Mouse (Mus musculus) neural tube, embryonic 15.5 days (tissue): ENCODE data around the gene Abhd5. TPM values are rescaled to one million over a fixed set of nuclear protein-coding genes. Genes with fewer than 3 reads are reported as not detected.
"Not testable (repeated sequence)": the region's sequence is repeated elsewhere in the genome, so short reads cannot be mapped to it uniquely, and the experiment has no call there.

Experiments used
- ATAC-seq: fragments of 200-750 bp; cut with Nextera tagmentation; 2 replicates; pipeline ENCODE4 v1.8.0; 2017; ENCODE audit warnings: mild to moderate bottlenecking, moderate TSS enrichment, moderate library complexity; ENCODE audit not compliant: low FRiP score
- H3K27ac ChIP-seq: fragments of 300-500 bp; sonication (generic); replicated peaks from 2 replicates; pipeline ENCODE4 v1.5.1; 2015; ENCODE audit warnings: mild to moderate bottlenecking, inconsistent platforms
- H3K27me3 ChIP-seq: fragments of 300-500 bp; sonication (generic); replicated peaks from 2 replicates; pipeline ENCODE4 v1.6.1; 2015; ENCODE audit warnings: inconsistent platforms
- H3K36me3 ChIP-seq: fragments of 300-500 bp; sonication (generic); 2 replicates; pipeline ENCODE4 v1.6.1; 2015; ENCODE audit warnings: inconsistent platforms
- H3K4me1 ChIP-seq: fragments of 300-500 bp; sonication (generic); 2 replicates; pipeline ENCODE4 v1.6.1; 2015; ENCODE audit warnings: inconsistent platforms
- H3K4me2 ChIP-seq: fragments of 300-500 bp; sonication (generic); 2 replicates; pipeline ENCODE4 v1.6.1; 2015; ENCODE audit warnings: inconsistent platforms, mild to moderate bottlenecking, moderate library complexity
- H3K4me3 ChIP-seq: fragments of 300-500 bp; sonication (generic); replicated peaks from 2 replicates; pipeline ENCODE4 v1.5.1; 2015; ENCODE audit warnings: mild to moderate bottlenecking, inconsistent platforms
- H3K9ac ChIP-seq: fragments of 300-500 bp; sonication (generic); replicated peaks from 2 replicates; pipeline ENCODE4 v1.6.1; 2015; ENCODE audit warnings: mild to moderate bottlenecking, inconsistent platforms
- H3K9me3 ChIP-seq: fragments of 300-500 bp; sonication (generic); replicated peaks from 2 replicates; pipeline ENCODE4 v1.6.1; 2016; ENCODE audit warnings: inconsistent platforms
- WGBS: fragments of 180-500 bp; shearing (Covaris S2); methylation state at CpG from one replicate; pipeline ENCODE4 v1.1.7; 2015; ENCODE audit warnings: mixed read lengths; 5-methylcytosine and 5-hydroxymethylcytosine counted together
- polyA plus RNA-seq: library from polyadenylated mRNA; unstranded; fragments of >200 nt; fragmentation: Nextera tagmentation; extraction: Ambion mirVana; gene quantifications from 2 replicates; pipeline ENCODE4 v1.2.1, GENCODE M21; 2015

Gene Abhd5
- 25.9 and 27.6 TPM in 2 replicates for polyA plus RNA-seq

- Histone ChIP-seq H3K4me2 (peak within 1 kb of the TSS; percentile 63), H3K36me3 (no peaks in the 10 kb centered on the region), H3K9me3 (no peaks in the 10 kb centered on the region), H3K9ac (peak within 1 kb of the TSS; percentile 72), H3K27me3 (no peaks in the 10 kb centered on the region), H3K4me3 (peak within 1 kb of the TSS; percentile 52), H3K27ac (peak within 1 kb of the TSS; percentile 81), H3K4me1 (peaks cover 15% of the 10 kb centered on the region)
- peak; percentile 97 for ATAC-seq
- 0% methylated on average over 79 of the region's 84 CpGs for WGBS
Observed at GRCm38 (mm10) chr9:122351303-122352024, at the start of gene Abhd5. Gene Abhd5 (plus strand): TSS chr9:122351608.

DNA sequence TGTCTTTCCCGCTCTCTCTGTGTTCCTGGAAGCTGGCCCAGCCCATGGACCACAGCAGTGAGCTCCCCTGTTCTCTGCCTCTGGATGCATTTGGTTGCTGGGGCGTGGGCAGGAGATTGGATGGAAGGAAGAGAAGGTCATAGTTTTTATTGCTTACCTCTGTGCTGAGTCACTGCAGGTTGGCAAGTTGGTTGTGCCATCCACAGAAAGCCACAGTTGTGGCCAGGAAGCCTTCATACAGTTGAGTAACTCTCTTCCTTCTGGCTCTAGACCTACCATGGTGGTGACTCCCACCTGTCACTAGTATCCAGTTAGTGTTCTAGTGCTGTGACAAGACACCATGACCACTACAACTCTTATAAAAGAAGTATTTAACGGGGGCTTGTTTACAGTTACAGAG, 46.1 kb upstream of the Abhd5 start:
- no peaks in the 10 kb centered on the region for H3K9me3 ChIP-seq
- WGBS, result 78% methylated on average over 3 of the region's 3 CpGs
- no peak for ATAC-seq
- H3K36me3 ChIP-seq, result no peaks in the 10 kb centered on the region
- H3K27ac ChIP-seq, result no peak overlapping the region
- H3K4me2 ChIP-seq, result no peak overlapping the region
- no peaks in the 10 kb centered on the region; the same call in 1 of the 2 replicates for H3K27me3 ChIP-seq
- H3K4me3 ChIP-seq, result no peak overlapping the region
- no peak overlapping the region for H3K9ac ChIP-seq
- 0 out of 2 replicates have a peak, but pooled peaks cover under 1% of the 10 kb centered on the region for H3K4me1 ChIP-seq

DNA sequence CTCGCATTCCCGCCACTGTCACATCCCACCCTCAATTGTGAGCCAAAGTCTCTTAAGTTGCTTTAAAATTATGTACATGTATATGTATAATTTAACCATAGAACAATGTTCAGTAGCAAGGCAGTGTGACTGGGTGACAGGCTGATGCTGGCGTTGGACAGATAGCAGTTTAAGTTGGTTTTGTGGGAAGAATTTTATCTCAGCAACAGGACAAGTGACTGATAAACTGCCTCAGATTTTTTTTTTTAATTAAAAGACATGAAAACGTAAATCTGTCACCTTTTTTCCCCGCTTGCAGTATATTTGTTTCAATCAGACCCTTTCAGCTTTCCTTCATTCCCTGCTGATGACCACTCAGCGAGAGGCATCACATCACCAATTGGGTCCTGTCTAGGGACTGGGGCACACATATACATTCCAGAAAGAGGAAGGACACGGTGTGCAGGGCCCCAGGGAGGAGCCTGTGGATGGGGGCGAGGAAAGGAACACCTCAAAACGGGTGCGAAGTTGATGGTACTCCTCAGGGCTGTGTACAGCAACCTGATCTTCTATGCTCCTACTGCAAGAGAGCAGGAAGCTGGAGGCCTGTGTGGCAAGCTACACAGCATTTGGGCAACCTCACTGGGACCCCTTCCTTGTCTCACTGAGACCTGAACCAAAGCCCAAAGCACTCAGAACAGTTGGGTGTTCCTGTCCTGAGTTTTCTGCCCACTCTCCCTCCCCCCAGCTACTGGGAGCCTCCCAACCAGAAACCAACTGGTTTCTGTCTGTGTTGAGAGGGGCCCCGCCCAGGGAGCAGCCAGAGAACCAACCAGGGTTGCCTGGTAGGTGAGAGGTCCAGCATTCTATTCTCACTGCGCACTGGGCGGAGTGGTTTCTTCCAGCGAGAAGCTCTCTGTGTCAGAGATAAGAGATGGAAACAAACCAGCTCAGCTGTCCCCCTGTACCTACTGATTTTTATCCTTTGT, 42.1 kb upstream of the Abhd5 start:
- Histone ChIP-seq H3K9ac (no peak overlapping the region), H3K9me3 (no peaks in the 10 kb centered on the region), H3K4me1 (peaks cover 12% of the 10 kb centered on the region; the same call in 1 of the 2 replicates), H3K27ac (no peak overlapping the region), H3K4me3 (no peak overlapping the region), H3K36me3 (no peaks in the 10 kb centered on the region), H3K4me2 (no peak overlapping the region), H3K27me3 (no peaks in the 10 kb centered on the region; the same call in 1 of the 2 replicates)
- WGBS, result 79% methylated on average over 14 of the region's 14 CpGs
- ATAC-seq, result no peak

GRCm38 (mm10) chr9:122310613-122311049, 40.8 kb upstream of the Abhd5 start:
- Histone ChIP-seq H3K9me3 (no peaks in the 10 kb centered on the region), H3K36me3 (no peaks in the 10 kb centered on the region), H3K4me3 (peak overlapping the region; percentile 44), H3K27ac (peak overlapping the region; percentile 80), H3K4me1 (peaks cover 12% of the 10 kb centered on the region; the same call in 1 of the 2 replicates), H3K9ac (peak overlapping the region; percentile 52), H3K27me3 (no peaks in the 10 kb centered on the region; the same call in 1 of the 2 replicates), H3K4me2 (peak overlapping the region; percentile 63)
- peak; percentile 93 for ATAC-seq
- 7% methylated on average over 18 of the region's 19 CpGs for WGBS

- 70% methylated on average over 7 of the region's 7 CpGs for WGBS
- H3K27ac ChIP-seq, result peak overlapping the region; percentile 80
- H3K36me3 ChIP-seq, result no peaks in the 10 kb centered on the region
- H3K27me3 ChIP-seq, result no peaks in the 10 kb centered on the region; the same call in 1 of the 2 replicates
- no peaks in the 10 kb centered on the region for H3K9me3 ChIP-seq
- peak overlapping the region; percentile 52 for H3K9ac ChIP-seq
- H3K4me3 ChIP-seq, result peak overlapping the region; percentile 44
- H3K4me1 ChIP-seq, result peaks cover 12% of the 10 kb centered on the region; the same call in 1 of the 2 replicates
- peak overlapping the region; percentile 63 for H3K4me2 ChIP-seq
- peak; percentile 48 for ATAC-seq
Observed at GRCm38 (mm10) chr9:122311051-122311760, 40.2 kb upstream of the Abhd5 start.

- no peak for ATAC-seq
- no peak overlapping the region for H3K9ac ChIP-seq
- no peaks in the 10 kb centered on the region for H3K9me3 ChIP-seq
- H3K27ac ChIP-seq, result no peak overlapping the region
- H3K36me3 ChIP-seq, result no peaks in the 10 kb centered on the region
- no peak overlapping the region for H3K4me3 ChIP-seq
- WGBS, result 88% methylated on average over 7 of the region's 7 CpGs
- peaks cover 12% of the 10 kb centered on the region; the same call in 1 of the 2 replicates for H3K4me1 ChIP-seq
- no peak overlapping the region for H3K4me2 ChIP-seq
- no peaks in the 10 kb centered on the region; the same call in 1 of the 2 replicates for H3K27me3 ChIP-seq
Observed at GRCm38 (mm10) chr9:122312296-122312990, 39.0 kb upstream of the Abhd5 start.

DNA sequence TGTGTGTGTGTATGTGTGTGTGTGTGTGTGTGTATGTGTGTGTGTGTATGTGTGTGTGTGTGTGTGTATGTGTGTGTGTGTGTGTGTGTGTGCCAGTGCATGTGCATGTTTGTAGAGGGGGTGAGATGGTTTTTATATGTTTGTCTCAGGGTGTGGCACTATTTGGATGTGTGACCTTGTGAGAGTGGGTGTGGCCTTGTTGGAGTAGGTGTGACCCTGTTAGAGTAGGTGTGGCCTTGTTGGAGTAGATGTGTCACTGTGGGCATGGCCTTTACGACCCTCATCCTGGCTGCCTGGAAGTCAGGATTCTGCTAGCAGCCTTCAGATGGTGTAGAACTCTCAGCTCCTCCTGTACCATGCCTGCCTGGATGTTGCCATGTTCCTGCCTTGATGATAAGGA, 38.3 kb upstream of the Abhd5 start:
- 63% methylated on average over 1 of the region's 1 CpGs for WGBS
- H3K4me1 ChIP-seq, result peaks cover 12% of the 10 kb centered on the region; the same call in 1 of the 2 replicates
- H3K36me3 ChIP-seq, H3K9me3 ChIP-seq, H3K27me3 ChIP-seq, H3K9ac ChIP-seq, H3K4me3 ChIP-seq, ATAC-seq, H3K27ac ChIP-seq, H3K4me2 ChIP-seq: not testable (repeated sequence)

DNA sequence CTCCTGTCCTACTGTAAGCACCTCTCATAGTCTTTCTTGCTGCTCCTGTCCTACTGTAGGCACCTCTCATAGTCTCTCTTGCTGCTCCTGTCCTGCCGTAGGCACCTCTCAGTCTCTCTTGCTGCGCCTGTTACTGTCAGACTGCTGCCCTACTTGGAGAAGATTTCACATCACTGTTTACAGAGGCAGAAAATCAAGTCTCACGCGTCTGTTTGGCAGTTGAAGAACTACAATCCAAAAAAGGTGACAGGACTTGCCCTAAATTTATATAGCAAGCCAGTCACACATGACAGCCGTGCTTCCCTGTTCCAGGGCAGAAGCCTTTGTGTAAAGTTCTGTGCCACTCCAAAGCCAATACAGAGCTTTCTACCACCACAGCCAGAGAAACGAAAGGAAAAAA, 37.0 kb upstream of the Abhd5 start:
- no peaks in the 10 kb centered on the region for H3K9me3 ChIP-seq
- ATAC-seq, result no peak

GRCm38 (mm10) chr9:122314942-122315341, 36.5 kb upstream of the Abhd5 start:
- peaks cover 12% of the 10 kb centered on the region; the same call in 1 of the 2 replicates for H3K4me1 ChIP-seq
- no peak overlapping the region for H3K4me3 ChIP-seq
- H3K36me3 ChIP-seq, result no peaks in the 10 kb centered on the region
- no peak for ATAC-seq
- WGBS, result 38% methylated on average over 4 of the region's 4 CpGs
- H3K27ac ChIP-seq, result no peak overlapping the region
- no peaks in the 10 kb centered on the region for H3K9me3 ChIP-seq
- H3K27me3 ChIP-seq, result no peaks in the 10 kb centered on the region
- no peak overlapping the region for H3K9ac ChIP-seq
- H3K4me2 ChIP-seq, result no peak overlapping the region

More for the DNA sequence above, 37.0 kb upstream of the Abhd5 start:
- H3K4me2 ChIP-seq, result no peak overlapping the region
- no peaks in the 10 kb centered on the region; the same call in 1 of the 2 replicates for H3K27me3 ChIP-seq
- peaks cover 12% of the 10 kb centered on the region; the same call in 1 of the 2 replicates for H3K4me1 ChIP-seq
- H3K36me3 ChIP-seq, result no peaks in the 10 kb centered on the region
- no peak overlapping the region for H3K4me3 ChIP-seq
- no peak overlapping the region for H3K9ac ChIP-seq
- no peak overlapping the region for H3K27ac ChIP-seq
- WGBS, result 86% methylated on average over 6 of the region's 6 CpGs

- 49% methylated on average over 11 of the region's 11 CpGs for WGBS
- H3K9me3 ChIP-seq, result no peaks in the 10 kb centered on the region
Observed at GRCm38 (mm10) chr9:122315501-122315900, 35.9 kb upstream of the Abhd5 start.

More at GRCm38 (mm10) chr9:122315501-122315900, 35.9 kb upstream of the Abhd5 start:
- peaks cover 9% of the 10 kb centered on the region; the same call in 1 of the 2 replicates for H3K4me1 ChIP-seq
- no peak for ATAC-seq
- H3K27ac ChIP-seq, result no peak overlapping the region
- no peaks in the 10 kb centered on the region for H3K36me3 ChIP-seq
- no peak overlapping the region for H3K9ac ChIP-seq
- no peak overlapping the region for H3K4me3 ChIP-seq
- H3K27me3 ChIP-seq, result no peaks in the 10 kb centered on the region
- H3K4me2 ChIP-seq, result no peak overlapping the region
